Mouse (Mus musculus) heart, adult 2 months (tissue): Measurements from ENCODE around the gene Tuba8.

Experiments used
- CTCF ChIP-seq: fragments of 200-600 bp; IDR thresholded peaks from 2 replicates; pipeline ENCODE4 v1.8.1; 2022; ENCODE audit warnings: antibody characterized with exemption, mild to moderate bottlenecking, moderate library complexity
- EP300 ChIP-seq: fragments of 200-500 bp; IDR thresholded peaks from 2 replicates; pipeline ENCODE4 v1.6.1; 2011; ENCODE audit warnings: low read depth, low read length, control low read depth; ENCODE audit not compliant: insufficient read depth
- POLR2A ChIP-seq: fragments of 200-500 bp; IDR thresholded peaks from 2 replicates; pipeline ENCODE4 v1.6.1; 2011; ENCODE audit warnings: mild to moderate bottlenecking, low read depth, low read length, control low read depth; ENCODE audit not compliant: insufficient read depth

GRCm38 (mm10) chr6:121232652-121233051 lies 22.2 kb downstream of the Tuba8 start:
- no peak for TF ChIP-seq CTCF
- no peak for TF ChIP-seq POLR2A
- no peak for TF ChIP-seq EP300
